Mouse (Mus musculus) intestine, embryonic 16.5 days (tissue): ENCODE measurements around the gene Zfp64. TPM values are rescaled to one million over a fixed set of nuclear protein-coding genes. Genes with fewer than 3 reads are reported as not detected.

ENCODE experiments used
- ATAC-seq: fragments of 200-750 bp; cut with Nextera tagmentation; 2 replicates; pipeline ENCODE4 v1.8.0; 2017; ENCODE audit warnings: moderate TSS enrichment, moderate library complexity
- H3K27ac ChIP-seq: fragments of 300-500 bp; sonication (generic); 2 replicates; pipeline ENCODE4 v1.5.1; 2014; ENCODE audit warnings: mild to moderate bottlenecking, low read length
- H3K27me3 ChIP-seq: fragments of 300-500 bp; sonication (generic); replicated peaks from 2 replicates; pipeline ENCODE4 v1.6.1; 2014; ENCODE audit warnings: low read length, control low read depth, mixed read lengths; ENCODE audit not compliant: control insufficient read depth, insufficient read depth
- H3K36me3 ChIP-seq: fragments of 300-500 bp; sonication (generic); 2 replicates; pipeline ENCODE4 v1.6.1; 2014; ENCODE audit warnings: low read length, control low read depth; ENCODE audit not compliant: control insufficient read depth, insufficient read depth
- H3K4me1 ChIP-seq: fragments of 300-500 bp; sonication (generic); 2 replicates; pipeline ENCODE4 v1.6.1; 2014; ENCODE audit warnings: low read length, control low read depth, mixed read lengths; ENCODE audit not compliant: control insufficient read depth, insufficient read depth
- H3K4me2 ChIP-seq: fragments of 300-500 bp; sonication (generic); 2 replicates; pipeline ENCODE4 v1.6.1; 2014; ENCODE audit warnings: low read depth, low read length, control low read depth
- H3K4me3 ChIP-seq: fragments of 300-500 bp; sonication (generic); 2 replicates; pipeline ENCODE4 v1.5.1; 2014; ENCODE audit warnings: mild to moderate bottlenecking, low read length
- H3K9ac ChIP-seq: fragments of 300-500 bp; sonication (generic); 2 replicates; pipeline ENCODE4 v1.6.1; 2014; ENCODE audit warnings: low read depth, low read length
- H3K9me3 ChIP-seq: fragments of 300-500 bp; sonication (generic); 2 replicates; pipeline ENCODE4 v1.6.1; 2016; ENCODE audit warnings: low read length, control low read depth; ENCODE audit not compliant: control insufficient read depth
- WGBS: fragments of 180-500 bp; shearing (Covaris S2); extraction: QIAGEN DNeasy Blood & Tissue Kit; methylation state at CpG from one replicate; pipeline ENCODE4 v1.1.7; 2014; 5-methylcytosine and 5-hydroxymethylcytosine counted together
- polyA plus RNA-seq: library from polyadenylated mRNA; unstranded; fragments of >200 nt; fragmentation: Nextera tagmentation; extraction: Ambion mirVana; gene quantifications from 2 replicates; pipeline ENCODE4 v1.2.1, GENCODE M21; 2015

Zfp64 gene
- polyA plus RNA-seq, 1 experiment from 2014 or later: 30.6 TPM

GRCm38 (mm10) chr2:168881927-168882326, 73.5 kb downstream of the Zfp64 start:
- H3K4me2 ChIP-seq: no peak overlapping the region
- no peaks in the 10 kb centered on the region for H3K36me3 ChIP-seq
- no peak overlapping the region for H3K27ac ChIP-seq
- 48% methylated on average over 5 of the region's 5 CpGs for WGBS
- no peaks in the 10 kb centered on the region for H3K9me3 ChIP-seq
- no peaks in the 10 kb centered on the region for H3K27me3 ChIP-seq
- H3K4me1 ChIP-seq: no peaks in the 10 kb centered on the region
- no peak overlapping the region for H3K4me3 ChIP-seq
- no peak overlapping the region for H3K9ac ChIP-seq
- ATAC-seq: no peak

GRCm38 (mm10) chr2:168879573-168879972, 75.8 kb downstream of the Zfp64 start:
- no peak for ATAC-seq
- no peak overlapping the region for H3K4me3 ChIP-seq

GRCm38 (mm10) chr2:168878708-168879107, 76.7 kb downstream of the Zfp64 start:
- Histone ChIP-seq H3K36me3 (no peaks in the 10 kb centered on the region), H3K9ac (no peak overlapping the region), H3K27ac (no peak overlapping the region), H3K9me3 (no peaks in the 10 kb centered on the region), H3K4me2 (no peak overlapping the region), H3K4me1 (no peaks in the 10 kb centered on the region), H3K4me3 (no peak overlapping the region), H3K27me3 (no peaks in the 10 kb centered on the region)
- ATAC-seq: 0 out of 2 replicates have a peak, but pooled peaks have one; percentile 18
- 49% methylated on average over 8 of the region's 8 CpGs for WGBS

More at GRCm38 (mm10) chr2:168879573-168879972, 75.8 kb downstream of the Zfp64 start:
- H3K27me3 ChIP-seq: no peaks in the 10 kb centered on the region
- H3K9ac ChIP-seq: no peak overlapping the region
- no peak overlapping the region for H3K4me2 ChIP-seq
- H3K27ac ChIP-seq: no peak overlapping the region
- H3K9me3 ChIP-seq: no peaks in the 10 kb centered on the region
- H3K36me3 ChIP-seq: no peaks in the 10 kb centered on the region
- WGBS: 85% methylated on average over 10 of the region's 10 CpGs
- H3K4me1 ChIP-seq: no peaks in the 10 kb centered on the region

GRCm38 (mm10) chr2:168878158-168878557, 77.2 kb downstream of the Zfp64 start:
- 86% methylated on average over 4 of the region's 4 CpGs for WGBS
- no peak for ATAC-seq
- H3K4me2 ChIP-seq: no peak overlapping the region
- no peaks in the 10 kb centered on the region for H3K4me1 ChIP-seq
- no peaks in the 10 kb centered on the region for H3K9me3 ChIP-seq
- H3K27ac ChIP-seq: no peak overlapping the region
- no peak overlapping the region for H3K4me3 ChIP-seq
- H3K36me3 ChIP-seq: no peaks in the 10 kb centered on the region
- no peak overlapping the region for H3K9ac ChIP-seq
- no peaks in the 10 kb centered on the region for H3K27me3 ChIP-seq

GRCm38 (mm10) chr2:168876631-168877030, 78.8 kb downstream of the Zfp64 start:
- H3K4me1 ChIP-seq: peaks cover 12% of the 10 kb centered on the region
- no peaks in the 10 kb centered on the region for H3K9me3 ChIP-seq
- H3K27me3 ChIP-seq: no peaks in the 10 kb centered on the region
- H3K27ac ChIP-seq: no peak overlapping the region
- no peak for ATAC-seq
- WGBS: 88% methylated on average over 10 of the region's 10 CpGs
- no peaks in the 10 kb centered on the region for H3K36me3 ChIP-seq
- no peak overlapping the region for H3K4me3 ChIP-seq
- no peak overlapping the region for H3K4me2 ChIP-seq
- no peak overlapping the region for H3K9ac ChIP-seq

GRCm38 (mm10) chr2:168874498-168874897, 80.9 kb downstream of the Zfp64 start:
- WGBS: 86% methylated on average over 6 of the region's 6 CpGs
- Histone ChIP-seq H3K9ac (no peak overlapping the region), H3K4me1 (peaks cover 12% of the 10 kb centered on the region), H3K4me3 (no peak overlapping the region), H3K36me3 (no peaks in the 10 kb centered on the region), H3K4me2 (no peak overlapping the region), H3K9me3 (no peaks in the 10 kb centered on the region), H3K27ac (no peak overlapping the region), H3K27me3 (no peaks in the 10 kb centered on the region)
- ATAC-seq: no peak

GRCm38 (mm10) chr2:168871767-168872511, 83.4 kb downstream of the Zfp64 start:
- H3K4me3 ChIP-seq: 0 out of 2 replicates have a peak overlapping the region, but pooled peaks have one; percentile 3
- 27% methylated on average over 22 of the region's 22 CpGs for WGBS

GRCm38 (mm10) chr2:168870480-168870879, 84.9 kb downstream of the Zfp64 start:
- H3K27ac ChIP-seq: no peak overlapping the region
- no peak for ATAC-seq
- H3K4me1 ChIP-seq: peaks cover 12% of the 10 kb centered on the region
- no peak overlapping the region for H3K4me3 ChIP-seq
- H3K4me2 ChIP-seq: no peak overlapping the region
- no peaks in the 10 kb centered on the region for H3K9me3 ChIP-seq
- no peak overlapping the region for H3K9ac ChIP-seq
- H3K36me3 ChIP-seq: no peaks in the 10 kb centered on the region
- H3K27me3 ChIP-seq: no peaks in the 10 kb centered on the region
- WGBS: 56% methylated on average over 4 of the region's 4 CpGs

More at GRCm38 (mm10) chr2:168871767-168872511, 83.4 kb downstream of the Zfp64 start:
- H3K27ac ChIP-seq: 0 out of 2 replicates have a peak overlapping the region, but pooled peaks have one; percentile 19
- H3K4me1 ChIP-seq: peaks cover 12% of the 10 kb centered on the region
- H3K36me3 ChIP-seq: no peaks in the 10 kb centered on the region
- no peak; the same call in 1 of the 2 replicates for ATAC-seq
- no peaks in the 10 kb centered on the region for H3K27me3 ChIP-seq
- H3K9me3 ChIP-seq: no peaks in the 10 kb centered on the region
- H3K4me2 ChIP-seq: peak overlapping the region; percentile 36
- H3K9ac ChIP-seq: no peak overlapping the region

- H3K9ac ChIP-seq: no peak overlapping the region
- no peaks in the 10 kb centered on the region for H3K9me3 ChIP-seq
- H3K4me2 ChIP-seq: no peak overlapping the region
- H3K36me3 ChIP-seq: no peaks in the 10 kb centered on the region
- peaks cover 3% of the 10 kb centered on the region for H3K4me1 ChIP-seq
- H3K27me3 ChIP-seq: no peaks in the 10 kb centered on the region
- no peak overlapping the region for H3K27ac ChIP-seq
- 83% methylated on average over 8 of the region's 8 CpGs for WGBS
- ATAC-seq: no peak
- H3K4me3 ChIP-seq: no peak overlapping the region
Observed at GRCm38 (mm10) chr2:168866942-168867341, 88.4 kb downstream of the Zfp64 start.
